ENCODE assay signal across 8 mouse cellular contexts in the genomic region with DNA sequence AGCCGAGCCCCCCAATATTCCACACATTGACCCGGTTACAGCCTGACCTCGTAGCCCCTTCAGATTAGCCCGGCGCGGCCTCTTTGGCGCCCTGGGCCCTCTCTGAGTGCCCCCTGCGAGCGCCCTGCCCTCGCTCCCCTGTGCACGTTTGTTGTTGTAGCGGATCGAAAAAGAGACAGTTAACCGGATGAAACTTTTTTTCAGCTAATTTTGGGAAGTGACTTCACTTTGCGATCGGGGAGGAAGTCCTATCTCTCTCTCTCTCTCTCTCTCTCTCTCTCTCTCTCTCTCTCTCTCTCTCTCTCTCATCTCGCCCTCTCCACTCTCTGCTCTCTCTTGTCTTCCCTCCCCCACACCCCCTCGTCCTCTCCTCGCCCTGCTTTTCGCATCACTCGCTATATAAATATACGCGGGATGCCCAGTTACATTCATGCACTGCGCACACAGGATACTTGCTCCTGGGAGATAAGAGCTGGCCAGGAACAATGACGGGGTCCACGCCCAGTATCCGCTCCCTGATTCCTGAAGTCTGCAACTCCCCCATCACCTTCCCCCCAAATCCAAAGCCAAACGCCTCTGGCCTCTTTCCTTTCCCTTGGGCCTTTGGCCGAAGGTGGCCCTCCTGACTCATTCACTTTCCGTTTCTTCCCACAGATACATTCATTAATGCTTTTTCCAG. TPM values are rescaled to one million over a fixed set of nuclear protein-coding genes. Genes with fewer than 3 reads are reported as not detected.
DNase-seq lines count a peak whose midpoint lies in the region; ATAC-seq and TF ChIP-seq lines count a peak whose summit lies in the region.

No protein-coding gene starts in this region.

- WGBS in stomach, postnatal 0 days = under 1% methylated on average over 29 of the region's 30 CpGs

- peak overlapping the region; percentile 88 for H3K4me2 ChIP-seq in stomach, postnatal 0 days (replicated peaks; ENCODE audit: low read depth)

- DNase-seq in adrenal gland, adult 18-20 months (ENCODE audit: low spot score in 2 of 2) = peak; percentile 19 to 30
- no peak for DNase-seq in adrenal gland, adult 8-10 months
- DNase-seq in embryo, embryonic 9.5 days (ENCODE audit: extremely low spot score) = peak; percentile 57
- DNase-seq in heart, postnatal 10 days = peak; percentile 76 to 77
- peak; percentile 50 to 71 for DNase-seq in kidney, postnatal 25 days
- DNase-seq in stomach, postnatal 0 days (ENCODE audit: low spot score) = no peak
- no peak for DNase-seq in right cerebral cortex, adult 2 months (ENCODE audit: low spot score in 2 of 2)

- peak overlapping the region; percentile 79 for H3K27ac ChIP-seq in stomach, postnatal 0 days (replicated peaks)

- TF ChIP-seq EP300 in stomach, postnatal 0 days (optimal IDR thresholded peaks at IDR 0.05) = no peak

- TF ChIP-seq CTCF in stomach, postnatal 0 days (IDR thresholded peaks at IDR 0.05; ENCODE audit: low read depth) = no peak

- intact Hi-C loops in heart, postnatal 10 days (cut with DNase I) = loop anchor here (2.0 to 5.0 kb wide), 2 partner anchors 15 to 134 kb away; no protein-coding TSS in a partner anchor

- peak overlapping the region; percentile 75 for H3K9ac ChIP-seq in stomach, postnatal 0 days (ENCODE audit: low read length)

- H3K27me3 ChIP-seq in stomach, postnatal 0 days (ENCODE audit: control insufficient read depth, insufficient read depth, low read length) = peaks cover 5% of the 10 kb centered on the region; the same call in 1 of the 2 replicates

- H3K4me3 ChIP-seq in stomach, postnatal 0 days (ENCODE audit: low read depth, low read length) = peak overlapping the region; percentile 66

- 0 out of 2 replicates have a peak, but pooled peaks have one; percentile 22 for ATAC-seq in megakaryocyte-erythroid progenitor cell, adult 5-6 weeks (replicated peaks; ENCODE audit: low FRiP score, low TSS enrichment, poor library complexity, severe bottlenecking)
- ATAC-seq in stomach, postnatal 0 days (ENCODE audit: low FRiP score, low TSS enrichment) = no peak; the same call in 1 of the 2 replicates

- H3K36me3 ChIP-seq in stomach, postnatal 0 days (ENCODE audit: control insufficient read depth, insufficient read depth, low read length) = no peaks in the 10 kb centered on the region

- no peaks in the 10 kb centered on the region for H3K9me3 ChIP-seq in stomach, postnatal 0 days (ENCODE audit: control insufficient read depth, low read length)

- H3K4me1 ChIP-seq in stomach, postnatal 0 days (replicated peaks; ENCODE audit: control insufficient read depth, insufficient read depth) = peaks cover 2% of the 10 kb centered on the region; the same call in 1 of the 2 replicates

RNA-seq across cellular contexts. Expression of a gene that starts 1.3 kb away (rescaled TPM):
- total RNA-seq in adrenal gland, adult 18-20 months (2021) = 10 to 100 TPM; 11.0 to 14.6 TPM
- 10 to 100 TPM; 12.0 to 20.5 (median 15.5) TPM for total RNA-seq in adrenal gland, adult 8-10 months (2022)
- total RNA-seq in heart, postnatal 10 days (2021) = 10 to 100 TPM; 41.1 to 47.5 TPM
- total RNA-seq in megakaryocyte-erythroid progenitor cell, adult 5-6 weeks (2014; fragmentation: Nextera tagmentation) = 8.9 and 18.6 TPM in 2 replicates
- 17.7 and 38.1 TPM in 2 replicates for total RNA-seq in megakaryocyte-erythroid progenitor cell, adult 5-6 weeks (2017)
- polyA plus RNA-seq in stomach, postnatal 0 days (2015; fragmentation: Nextera tagmentation; extraction: Ambion mirVana) = 4.6 and 4.9 TPM in 2 replicates

Comparison
In these comparisons a context has a peak if more than half of its experiments do, and no peak if none do; other contexts are left out.
1. DNase-seq: peak in adrenal gland, adult 18-20 months (2 of 2), embryo, embryonic 9.5 days (single experiment), heart, postnatal 10 days (2 of 2) and kidney, postnatal 25 days (2 of 2); none in adrenal gland, adult 8-10 months (single experiment), stomach, postnatal 0 days (single experiment) and right cerebral cortex, adult 2 months (0 of 2).